Mouse (Mus musculus): ENCODE data around the gene Wdr73. TPM values are rescaled to one million over a fixed set of nuclear protein-coding genes. Genes with fewer than 3 reads are reported as not detected.

Gene Wdr73
- polyA plus RNA-seq, 1 experiment from 2014 or later: 10.8 TPM

- Histone ChIP-seq H3K4me1 (ENCODE audit: control insufficient read depth, low read depth, low read length) (peaks cover 26% of the 10 kb centered on the region), H3K27ac (ENCODE audit: low read length) (peak overlapping the region; percentile 54), H3K4me2 (ENCODE audit: low read depth, low read length) (peak overlapping the region; percentile 19; the same call in 1 of the 2 replicates)
Observed at GRCm38 (mm10) chr7:80864831-80865230, 36.2 kb downstream of the Wdr73 start.

GRCm38 (mm10) chr7:80864151-80864550, 36.9 kb downstream of the Wdr73 start:
- 35% methylated on average over 1 of the region's 1 CpGs for WGBS (ENCODE audit: insufficient replicate concordance)
- no peaks in the 10 kb centered on the region for H3K27me3 ChIP-seq (ENCODE audit: control insufficient read depth, insufficient read depth, low read depth, low read length)
- no peak for ATAC-seq (ENCODE audit: low read depth)
- H3K36me3 ChIP-seq (ENCODE audit: control insufficient read depth, insufficient read depth): no peaks in the 10 kb centered on the region
- H3K27ac ChIP-seq (ENCODE audit: low read length): no peak overlapping the region
- no peaks in the 10 kb centered on the region for H3K9me3 ChIP-seq (replicated peaks; ENCODE audit: control insufficient read depth, low read length)
- no peak overlapping the region for H3K4me2 ChIP-seq (ENCODE audit: low read depth, low read length)
- H3K9ac ChIP-seq (ENCODE audit: low read depth, low read length): no peak overlapping the region
- H3K4me3 ChIP-seq (ENCODE audit: low read depth, low read length): no peak overlapping the region
- H3K4me1 ChIP-seq (ENCODE audit: control insufficient read depth, low read depth, low read length): peaks cover 26% of the 10 kb centered on the region

More at GRCm38 (mm10) chr7:80864831-80865230, 36.2 kb downstream of the Wdr73 start:
- no peaks in the 10 kb centered on the region for H3K9me3 ChIP-seq (replicated peaks; ENCODE audit: control insufficient read depth, low read length)
- WGBS (ENCODE audit: insufficient replicate concordance): 21% methylated on average over 8 of the region's 8 CpGs
- peak; percentile 15; the same call in 1 of the 2 replicates for ATAC-seq (ENCODE audit: low read depth)
- H3K4me3 ChIP-seq (ENCODE audit: low read depth, low read length): no peak overlapping the region
- H3K9ac ChIP-seq (ENCODE audit: low read depth, low read length): no peak overlapping the region
- no peaks in the 10 kb centered on the region for H3K36me3 ChIP-seq (ENCODE audit: control insufficient read depth, insufficient read depth)
- H3K27me3 ChIP-seq (ENCODE audit: control insufficient read depth, insufficient read depth, low read depth, low read length): no peaks in the 10 kb centered on the region

GRCm38 (mm10) chr7:80863520-80863919, 37.5 kb downstream of the Wdr73 start:
- Histone ChIP-seq H3K27ac (ENCODE audit: low read length) (no peak overlapping the region; the same call in 1 of the 2 replicates), H3K27me3 (ENCODE audit: control insufficient read depth, insufficient read depth, low read depth, low read length) (no peaks in the 10 kb centered on the region), H3K9me3 (replicated peaks; ENCODE audit: control insufficient read depth, low read length) (no peaks in the 10 kb centered on the region), H3K36me3 (ENCODE audit: control insufficient read depth, insufficient read depth) (no peaks in the 10 kb centered on the region), H3K4me2 (ENCODE audit: low read depth, low read length) (no peak overlapping the region), H3K4me3 (ENCODE audit: low read depth, low read length) (no peak overlapping the region), H3K9ac (ENCODE audit: low read depth, low read length) (no peak overlapping the region), H3K4me1 (ENCODE audit: control insufficient read depth, low read depth, low read length) (peaks cover 26% of the 10 kb centered on the region)
- ATAC-seq (ENCODE audit: low read depth): no peak
- 76% methylated on average over 5 of the region's 5 CpGs for WGBS (ENCODE audit: insufficient replicate concordance)

- Histone ChIP-seq H3K4me3 (ENCODE audit: low read depth, low read length) (no peak overlapping the region), H3K27ac (ENCODE audit: low read length) (no peak overlapping the region), H3K27me3 (ENCODE audit: control insufficient read depth, insufficient read depth, low read depth, low read length) (no peaks in the 10 kb centered on the region), H3K9me3 (replicated peaks; ENCODE audit: control insufficient read depth, low read length) (no peaks in the 10 kb centered on the region), H3K4me1 (ENCODE audit: control insufficient read depth, low read depth, low read length) (peaks cover 26% of the 10 kb centered on the region), H3K9ac (ENCODE audit: low read depth, low read length) (no peak overlapping the region), H3K36me3 (ENCODE audit: control insufficient read depth, insufficient read depth) (no peaks in the 10 kb centered on the region), H3K4me2 (ENCODE audit: low read depth, low read length) (no peak overlapping the region)
- ATAC-seq (ENCODE audit: low read depth): no peak
- WGBS (ENCODE audit: insufficient replicate concordance): 56% methylated on average over 2 of the region's 2 CpGs
Observed at GRCm38 (mm10) chr7:80862475-80862874, 38.6 kb downstream of the Wdr73 start.

GRCm38 (mm10) chr7:80860729-80861274, 40.3 kb downstream of the Wdr73 start, which contains the start of gene Zscan2:
Gene Zscan2, plus strand, starts transcription at chr7:80860920.
- Histone ChIP-seq H3K9ac (ENCODE audit: low read depth, low read length) (peak within 1 kb of the TSS; percentile 76), H3K9me3 (replicated peaks; ENCODE audit: control insufficient read depth, low read length) (no peaks in the 10 kb centered on the region), H3K4me1 (ENCODE audit: control insufficient read depth, low read depth, low read length) (peaks cover 15% of the 10 kb centered on the region), H3K27ac (ENCODE audit: low read length) (peak within 1 kb of the TSS; percentile 73), H3K27me3 (ENCODE audit: control insufficient read depth, insufficient read depth, low read depth, low read length) (no peaks in the 10 kb centered on the region), H3K36me3 (ENCODE audit: control insufficient read depth, insufficient read depth) (no peaks in the 10 kb centered on the region), H3K4me2 (ENCODE audit: low read depth, low read length) (peak within 1 kb of the TSS; percentile 85), H3K4me3 (ENCODE audit: low read depth, low read length) (peak within 1 kb of the TSS; percentile 75)
- WGBS (ENCODE audit: insufficient replicate concordance): under 1% methylated on average over 40 of the region's 40 CpGs
- ATAC-seq (ENCODE audit: low read depth): peak; percentile 95

DNA sequence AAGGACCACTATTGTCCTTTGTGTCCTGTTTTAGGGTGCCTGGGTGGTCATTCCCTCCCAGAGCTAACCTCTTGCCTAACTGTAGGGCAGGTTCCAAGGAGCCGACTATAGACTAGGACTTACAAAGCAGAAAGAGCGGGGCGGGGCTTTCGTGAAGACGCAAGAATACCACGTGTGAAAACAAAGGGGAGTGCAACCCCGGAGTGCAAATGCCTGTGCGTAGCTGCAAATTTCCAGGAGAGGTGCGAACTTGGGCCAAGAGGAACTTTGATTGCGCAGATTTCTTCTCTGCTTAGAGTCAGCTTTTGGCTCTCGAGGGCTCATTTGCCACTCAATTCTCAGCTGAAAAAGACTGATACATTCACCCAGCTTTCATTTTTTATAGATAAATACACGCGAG, 40.8 kb downstream of the Wdr73 start:
- no peak overlapping the region for H3K27ac ChIP-seq (ENCODE audit: low read length)
- no peaks in the 10 kb centered on the region for H3K27me3 ChIP-seq (ENCODE audit: control insufficient read depth, insufficient read depth, low read depth, low read length)
- peaks cover 15% of the 10 kb centered on the region for H3K4me1 ChIP-seq (ENCODE audit: control insufficient read depth, low read depth, low read length)
- under 1% methylated on average over 13 of the region's 13 CpGs for WGBS (ENCODE audit: insufficient replicate concordance)
- peak; percentile 33 for ATAC-seq (ENCODE audit: low read depth)
- H3K9ac ChIP-seq (ENCODE audit: low read depth, low read length): peak overlapping the region; percentile 57
- peak overlapping the region; percentile 85 for H3K4me2 ChIP-seq (ENCODE audit: low read depth, low read length)
- no peaks in the 10 kb centered on the region for H3K36me3 ChIP-seq (ENCODE audit: control insufficient read depth, insufficient read depth)
- H3K4me3 ChIP-seq (ENCODE audit: low read depth, low read length): peak overlapping the region; percentile 75
- no peaks in the 10 kb centered on the region for H3K9me3 ChIP-seq (replicated peaks; ENCODE audit: control insufficient read depth, low read length)

DNA sequence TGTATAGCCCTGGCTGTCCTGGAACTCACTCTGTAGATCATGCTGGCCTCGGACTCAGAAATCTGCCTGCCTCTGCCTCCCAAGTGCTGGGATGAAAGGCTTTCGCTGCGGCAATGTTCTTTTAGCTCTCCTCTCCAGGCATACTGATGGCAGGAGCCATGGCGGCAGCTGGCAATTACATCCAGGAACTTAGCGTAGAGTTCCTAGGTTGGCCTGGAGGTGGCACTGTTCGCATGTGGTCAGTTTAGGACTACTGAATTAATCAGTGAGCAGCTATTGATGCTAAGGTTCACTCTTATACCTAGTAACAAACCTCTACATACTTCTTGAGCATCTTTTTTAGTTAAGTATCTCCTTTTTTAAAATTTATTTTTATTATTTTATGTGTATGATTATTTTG, 43.9 kb downstream of the Wdr73 start:
- ATAC-seq (ENCODE audit: low read depth): no peak
- Histone ChIP-seq H3K27me3 (ENCODE audit: control insufficient read depth, insufficient read depth, low read depth, low read length) (no peaks in the 10 kb centered on the region), H3K4me3 (ENCODE audit: low read depth, low read length) (no peak overlapping the region), H3K9ac (ENCODE audit: low read depth, low read length) (no peak overlapping the region), H3K4me1 (ENCODE audit: control insufficient read depth, low read depth, low read length) (peaks cover 13% of the 10 kb centered on the region), H3K36me3 (ENCODE audit: control insufficient read depth, insufficient read depth) (no peaks in the 10 kb centered on the region), H3K9me3 (replicated peaks; ENCODE audit: control insufficient read depth, low read length) (no peaks in the 10 kb centered on the region), H3K4me2 (ENCODE audit: low read depth, low read length) (no peak overlapping the region), H3K27ac (ENCODE audit: low read length) (no peak overlapping the region)
- WGBS (ENCODE audit: insufficient replicate concordance): 10% methylated on average over 6 of the region's 6 CpGs

- Histone ChIP-seq H3K27ac (ENCODE audit: low read length) (no peak overlapping the region), H3K4me3 (ENCODE audit: low read depth, low read length) (no peak overlapping the region), H3K9me3 (replicated peaks; ENCODE audit: control insufficient read depth, low read length) (no peaks in the 10 kb centered on the region), H3K36me3 (ENCODE audit: control insufficient read depth, insufficient read depth) (no peaks in the 10 kb centered on the region), H3K27me3 (ENCODE audit: control insufficient read depth, insufficient read depth, low read depth, low read length) (no peaks in the 10 kb centered on the region), H3K9ac (ENCODE audit: low read depth, low read length) (no peak overlapping the region), H3K4me2 (ENCODE audit: low read depth, low read length) (no peak overlapping the region), H3K4me1 (ENCODE audit: control insufficient read depth, low read depth, low read length) (peaks cover 4% of the 10 kb centered on the region)
- ATAC-seq (ENCODE audit: low read depth): no peak
Observed at GRCm38 (mm10) chr7:80855316-80855715, 45.8 kb downstream of the Wdr73 start.

DNA sequence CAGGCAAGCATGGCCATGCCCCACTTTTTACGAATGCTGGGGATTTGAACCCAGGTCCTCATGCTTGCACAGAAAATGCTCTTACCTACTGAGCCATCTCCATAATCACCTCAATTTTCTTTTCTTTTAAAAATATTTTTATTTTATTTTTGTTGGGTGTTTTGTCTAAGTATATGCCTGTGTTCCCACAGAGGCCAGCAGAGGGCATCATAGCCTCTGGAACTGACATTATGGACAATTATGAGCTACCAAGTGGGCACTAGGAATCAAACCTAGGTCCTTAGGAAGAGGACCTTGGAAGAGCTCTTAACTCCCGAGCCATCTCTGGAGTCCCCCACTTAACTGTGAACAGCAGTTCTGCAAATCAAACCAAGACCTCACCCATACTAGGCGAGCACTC, 47.9 kb downstream of the Wdr73 start:
- Histone ChIP-seq H3K4me1 (ENCODE audit: control insufficient read depth, low read depth, low read length) (peaks cover 3% of the 10 kb centered on the region; the same call in 1 of the 2 replicates), H3K36me3 (ENCODE audit: control insufficient read depth, insufficient read depth) (no peaks in the 10 kb centered on the region), H3K4me3 (ENCODE audit: low read depth, low read length) (no peak overlapping the region), H3K9ac (ENCODE audit: low read depth, low read length) (no peak overlapping the region), H3K27ac (ENCODE audit: low read length) (no peak overlapping the region), H3K9me3 (replicated peaks; ENCODE audit: control insufficient read depth, low read length) (no peaks in the 10 kb centered on the region), H3K27me3 (ENCODE audit: control insufficient read depth, insufficient read depth, low read depth, low read length) (no peaks in the 10 kb centered on the region), H3K4me2 (ENCODE audit: low read depth, low read length) (no peak overlapping the region)
- no peak for ATAC-seq (ENCODE audit: low read depth)
- WGBS (ENCODE audit: insufficient replicate concordance): 69% methylated on average over 3 of the region's 3 CpGs
